Mouse (Mus musculus) gastrocnemius, adult 18-20 months (tissue): ENCODE results near the gene Acsbg2. TPM values are rescaled to one million over a fixed set of nuclear protein-coding genes. Genes with fewer than 3 reads are reported as not detected.

Experiments
- DNase-seq: peaks from one replicate; pipeline ENCODE4 v3.0.0; 2021; ENCODE audit warnings: low spot score
- total RNA-seq, 2 experiments: library from RNA; stranded (reverse); gene quantifications; 2 replicates each; pipeline ENCODE4 v1.2.3; 2021

Acsbg2 gene
- total RNA-seq, 2 experiments from 2014 or later, result not detected

GRCm38 (mm10) chr17:56872512-56872911, 1.7 kb downstream of the Acsbg2 start:
- DNase-seq, result no peak

GRCm38 (mm10) chr17:56871767-56872166, 2.5 kb downstream of the Acsbg2 start:
- DNase-seq, result no peak

GRCm38 (mm10) chr17:56870287-56870953, 3.8 kb downstream of the Acsbg2 start:
- no peak for DNase-seq

GRCm38 (mm10) chr17:56869481-56869977, 4.7 kb downstream of the Acsbg2 start:
- DNase-seq, result no peak

- no peak for DNase-seq
Observed at GRCm38 (mm10) chr17:56866071-56866470, 8.2 kb downstream of the Acsbg2 start.

GRCm38 (mm10) chr17:56861197-56861596, 13.1 kb downstream of the Acsbg2 start:
- no peak for DNase-seq

GRCm38 (mm10) chr17:56858922-56859321, 15.3 kb downstream of the Acsbg2 start:
- no peak for DNase-seq

GRCm38 (mm10) chr17:56858216-56858615, 16.0 kb downstream of the Acsbg2 start:
- peak; percentile 64 for DNase-seq

GRCm38 (mm10) chr17:56855421-56855820, 18.8 kb downstream of the Acsbg2 start:
- DNase-seq, result no peak

- no peak for DNase-seq
Observed at GRCm38 (mm10) chr17:56851167-56851566, 23.1 kb downstream of the Acsbg2 start.

- no peak for DNase-seq
Observed at GRCm38 (mm10) chr17:56849710-56850109, 24.5 kb downstream of the Acsbg2 start.

- no peak for DNase-seq
Observed at GRCm38 (mm10) chr17:56848785-56849184, 25.5 kb downstream of the Acsbg2 start.

GRCm38 (mm10) chr17:56843678-56844077, 30.6 kb downstream of the Acsbg2 start:
- DNase-seq, result no peak

GRCm38 (mm10) chr17:56842173-56842572, 32.1 kb downstream of the Acsbg2 start:
- no peak for DNase-seq

- DNase-seq, result no peak
Observed at GRCm38 (mm10) chr17:56840524-56840923, 33.7 kb downstream of the Acsbg2 start.

- no peak for DNase-seq
Observed at GRCm38 (mm10) chr17:56836336-56836735, 37.9 kb downstream of the Acsbg2 start.

GRCm38 (mm10) chr17:56833381-56833780, 40.9 kb downstream of the Acsbg2 start:
- DNase-seq, result no peak

- DNase-seq, result no peak
Observed at GRCm38 (mm10) chr17:56832918-56833317, 41.3 kb downstream of the Acsbg2 start.

- DNase-seq, result peak; percentile 99
Observed at GRCm38 (mm10) chr17:56831111-56831816, 43.0 kb downstream of the Acsbg2 start.

GRCm38 (mm10) chr17:56830411-56831110, 43.7 kb downstream of the Acsbg2 start, which contains the start of gene Rfx2:
Gene Rfx2 (minus strand): TSS chr17:56831013.
- no peak for DNase-seq

GRCm38 (mm10) chr17:56829795-56830194, 44.5 kb downstream of the Acsbg2 start:
- no peak for DNase-seq

- no peak for DNase-seq
Observed at GRCm38 (mm10) chr17:56829171-56829570, 45.1 kb downstream of the Acsbg2 start.
